Mouse (Mus musculus) spleen, postnatal 10 days (tissue): Measurements from ENCODE around the gene Lpin2.

Experiments used
- DNase-seq, 2 experiments: peaks; one replicate each; pipeline ENCODE4 v3.0.0; 2021 to 2022; ENCODE audit warnings: low spot score in 2 of 2

The Lpin2 gene

DNA sequence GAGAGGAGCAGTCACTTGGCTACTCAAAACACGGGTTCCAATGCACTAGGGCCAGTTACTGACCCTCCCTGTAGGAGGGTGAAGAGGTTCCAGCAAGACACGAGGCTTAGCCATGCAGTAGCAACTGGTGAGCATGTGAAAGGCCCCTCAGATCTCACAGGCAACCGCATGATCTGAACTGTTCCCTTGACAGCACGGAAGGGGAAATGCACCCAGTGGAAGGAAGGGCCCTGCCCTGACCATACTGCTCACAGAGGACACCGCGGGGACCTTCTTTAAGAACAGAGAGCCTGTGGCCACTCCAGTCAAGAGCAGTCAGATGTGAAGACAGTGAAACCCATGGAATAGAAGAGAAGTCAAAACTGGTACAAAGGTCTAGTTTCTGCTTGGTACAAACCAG is 80.8 kb downstream of the Lpin2 start:
- peak in 1 of 2 experiments; percentile 39 for DNase-seq

GRCm38 (mm10) chr17:71264739-71265138 is 82.4 kb downstream of the Lpin2 start:
- DNase-seq = peak in 1 of 2 experiments; percentile 50

- DNase-seq = no peak
Measured at GRCm38 (mm10) chr17:71265336-71266051, 83.1 kb downstream of the Lpin2 start.

GRCm38 (mm10) chr17:71267374-71267773 is 85.0 kb downstream of the Lpin2 start:
- DNase-seq = no peak

DNA sequence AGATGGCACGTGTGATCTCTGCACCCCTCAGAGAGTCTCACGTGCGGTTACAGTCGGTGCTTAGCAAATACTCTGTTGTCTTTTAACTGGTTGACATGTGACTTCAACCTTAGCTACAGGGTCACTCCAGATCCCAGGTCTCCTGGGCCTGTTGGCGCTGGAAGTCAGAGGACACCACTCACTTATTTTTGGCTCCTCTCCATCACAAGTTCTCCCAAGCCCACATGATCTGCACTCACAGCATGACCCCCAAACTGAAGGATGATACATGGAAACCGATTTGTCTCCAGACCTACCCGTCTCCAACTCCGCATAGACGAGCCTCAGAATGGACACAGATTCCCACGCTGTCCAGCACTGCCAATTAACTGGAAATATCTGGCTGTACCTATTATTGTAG is 85.8 kb downstream of the Lpin2 start:
- DNase-seq = no peak

DNA sequence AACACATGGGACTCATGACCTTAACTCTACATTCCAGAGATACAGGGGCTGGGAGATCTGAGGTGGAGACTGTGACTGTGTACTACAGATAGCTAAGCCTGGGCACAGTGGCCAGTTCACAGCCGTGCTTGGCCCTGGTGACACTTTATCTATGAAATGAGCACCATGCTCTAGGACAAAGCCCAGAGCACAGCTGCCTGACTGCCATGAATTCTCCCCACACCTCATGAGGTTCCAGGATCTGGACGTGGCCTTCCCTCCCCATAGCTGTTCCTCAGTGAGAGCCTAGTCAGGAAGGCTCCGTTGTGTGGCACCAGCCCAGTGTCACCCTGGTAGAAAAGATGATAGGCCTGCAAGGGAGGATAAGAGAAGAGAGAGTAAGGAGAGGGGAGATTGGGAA is 86.2 kb downstream of the Lpin2 start:
- DNase-seq = peak in 1 of 2 experiments; percentile 52

DNA sequence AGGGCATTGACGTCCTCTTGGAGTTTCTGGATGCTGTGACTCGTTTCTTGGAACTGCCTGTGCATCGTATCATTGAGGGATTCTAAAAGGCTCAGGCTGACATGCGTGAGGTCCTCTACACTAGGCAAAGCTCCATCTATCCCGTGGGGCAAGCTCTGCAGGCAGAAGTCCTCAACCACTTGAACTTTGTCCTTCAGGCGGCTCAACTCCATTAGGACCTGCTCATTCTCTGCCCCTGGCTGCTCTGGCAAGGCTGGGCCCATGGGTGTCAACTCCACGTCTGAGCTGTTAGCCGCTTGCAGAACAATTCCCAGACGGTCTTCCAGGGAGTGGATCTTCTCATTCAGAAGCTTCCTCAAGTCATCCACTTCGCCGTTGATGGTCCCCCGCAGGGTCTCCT is 91.5 kb downstream of the Lpin2 start:
- no peak for DNase-seq

DNA sequence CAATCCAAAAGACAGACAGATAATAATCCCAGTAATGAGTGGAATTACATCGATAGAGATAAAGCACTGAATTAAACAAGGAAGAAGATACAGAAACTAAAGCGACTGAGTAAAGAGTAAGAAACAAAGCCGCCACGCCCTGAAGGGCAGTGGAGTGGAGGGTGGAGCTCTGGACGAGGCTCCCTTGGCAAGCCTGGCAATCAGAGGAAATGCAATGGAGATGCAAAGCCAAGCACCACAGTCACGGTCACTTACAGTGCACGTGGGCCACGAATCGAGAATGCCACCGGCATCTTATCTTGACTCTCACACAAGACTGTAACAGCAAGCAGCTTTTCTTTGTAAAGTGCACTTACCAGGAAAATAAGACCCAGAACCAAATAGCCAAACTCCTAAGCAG is 94.4 kb downstream of the Lpin2 start:
- DNase-seq = peak in 1 of 2 experiments; percentile 49

GRCm38 (mm10) chr17:71277701-71278491 is 95.5 kb downstream of the Lpin2 start:
- no peak for DNase-seq

- DNase-seq = no peak
Measured at GRCm38 (mm10) chr17:71282716-71283115, 100.4 kb downstream of the Lpin2 start.

- peak in 1 of 2 experiments; percentile 40 for DNase-seq
Measured at GRCm38 (mm10) chr17:71283237-71283636, 100.9 kb downstream of the Lpin2 start.

DNA sequence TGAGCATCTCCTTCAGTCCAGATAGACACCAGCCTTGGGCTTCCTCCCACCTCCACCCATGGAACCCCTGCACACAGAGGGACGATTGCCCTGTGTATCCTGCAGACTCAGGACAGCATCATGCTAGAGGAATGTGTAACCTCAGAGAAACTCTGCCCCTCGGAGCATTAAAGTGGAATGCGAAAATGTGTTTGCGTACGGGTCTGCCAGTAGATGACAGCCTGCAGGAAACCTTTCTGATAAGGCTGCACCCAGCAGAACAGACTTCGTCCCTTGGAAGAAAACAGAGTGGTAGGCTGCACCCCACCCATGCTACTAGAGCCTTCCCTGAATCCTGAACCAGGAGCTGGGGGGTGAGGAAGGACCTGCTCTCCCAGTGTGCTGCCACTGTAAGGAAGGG is 102.5 kb downstream of the Lpin2 start:
- no peak for DNase-seq

DNA sequence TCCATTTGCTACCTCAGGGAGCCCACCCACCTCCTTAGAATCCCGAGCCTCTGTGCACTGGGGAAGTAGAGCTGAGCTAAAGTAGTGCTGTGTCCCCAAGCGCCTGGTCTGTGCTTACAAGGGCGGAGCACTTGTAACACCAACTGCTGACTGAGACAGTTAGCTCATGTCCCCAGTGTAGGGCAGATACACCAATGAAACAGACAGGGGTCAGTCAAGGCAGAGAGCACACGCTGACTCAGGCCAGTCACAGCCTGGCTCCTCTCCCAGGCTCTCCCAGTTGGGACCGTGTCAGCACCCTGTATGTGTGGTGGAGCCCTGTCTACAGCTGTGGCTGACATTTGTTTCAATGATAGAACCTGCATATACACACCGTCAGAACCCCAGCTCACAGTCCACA is 103.6 kb downstream of the Lpin2 start:
- DNase-seq = peak in 1 of 2 experiments; percentile 35

DNA sequence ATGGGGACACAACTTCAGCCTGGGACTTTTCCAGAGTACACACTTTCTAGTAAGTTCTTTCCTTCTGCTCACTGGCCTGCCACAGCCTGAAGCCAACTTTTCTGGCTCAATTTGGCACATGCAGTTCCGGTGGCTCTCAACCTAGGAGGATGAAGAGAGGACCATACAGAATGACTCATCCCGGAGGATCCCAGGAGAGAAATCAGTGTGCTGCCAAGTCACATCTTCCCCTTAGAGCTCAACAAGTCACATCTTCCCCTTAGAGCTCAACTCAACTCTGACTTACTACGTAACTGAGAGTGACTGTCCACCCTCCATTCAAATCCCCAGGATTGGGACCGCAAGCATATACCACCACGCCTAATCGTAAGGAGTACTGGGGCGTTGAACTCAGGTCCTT is 105.2 kb downstream of the Lpin2 start:
- no peak for DNase-seq

GRCm38 (mm10) chr17:71288145-71288758 is 105.9 kb downstream of the Lpin2 start:
- DNase-seq = peak in 1 of 2 experiments; percentile 57

DNA sequence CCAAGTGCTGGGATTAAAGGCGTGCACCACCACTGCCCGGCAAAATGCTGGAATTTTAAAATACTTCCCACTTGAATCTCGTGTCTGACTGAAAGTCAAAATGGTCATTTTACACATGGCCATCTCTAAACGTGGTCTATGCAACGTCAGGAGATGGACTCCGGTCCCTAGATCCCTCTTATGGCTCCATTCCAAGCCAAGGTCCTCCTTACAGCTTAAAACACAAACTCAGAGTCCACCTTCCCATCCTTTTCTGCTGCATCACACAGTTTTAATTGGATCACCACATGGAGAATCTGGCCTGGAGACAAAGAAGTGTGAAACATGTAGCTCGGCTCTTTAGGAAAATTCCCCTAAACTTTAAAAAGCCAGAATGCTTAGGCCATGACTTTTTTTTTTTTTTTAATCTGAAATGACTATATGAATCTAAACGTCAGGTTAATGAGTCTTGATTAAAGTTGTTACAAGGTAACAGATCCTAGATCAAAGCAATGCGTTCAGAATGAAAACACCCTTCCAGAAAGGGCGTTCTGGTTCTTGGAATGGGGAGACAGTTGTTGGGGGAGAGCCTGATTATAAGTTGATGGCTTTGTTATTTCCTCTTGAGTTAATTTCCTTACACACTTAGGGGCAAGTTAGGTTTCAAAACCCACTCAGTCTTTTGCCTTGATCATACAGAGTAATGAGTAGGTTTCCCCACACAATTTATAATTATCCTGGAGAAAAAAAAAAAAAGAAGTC is 106.6 kb downstream of the Lpin2 start:
- DNase-seq = no peak

GRCm38 (mm10) chr17:71289572-71290176 is 107.3 kb downstream of the Lpin2 start:
- DNase-seq = peak in 1 of 2 experiments; percentile 40

DNA sequence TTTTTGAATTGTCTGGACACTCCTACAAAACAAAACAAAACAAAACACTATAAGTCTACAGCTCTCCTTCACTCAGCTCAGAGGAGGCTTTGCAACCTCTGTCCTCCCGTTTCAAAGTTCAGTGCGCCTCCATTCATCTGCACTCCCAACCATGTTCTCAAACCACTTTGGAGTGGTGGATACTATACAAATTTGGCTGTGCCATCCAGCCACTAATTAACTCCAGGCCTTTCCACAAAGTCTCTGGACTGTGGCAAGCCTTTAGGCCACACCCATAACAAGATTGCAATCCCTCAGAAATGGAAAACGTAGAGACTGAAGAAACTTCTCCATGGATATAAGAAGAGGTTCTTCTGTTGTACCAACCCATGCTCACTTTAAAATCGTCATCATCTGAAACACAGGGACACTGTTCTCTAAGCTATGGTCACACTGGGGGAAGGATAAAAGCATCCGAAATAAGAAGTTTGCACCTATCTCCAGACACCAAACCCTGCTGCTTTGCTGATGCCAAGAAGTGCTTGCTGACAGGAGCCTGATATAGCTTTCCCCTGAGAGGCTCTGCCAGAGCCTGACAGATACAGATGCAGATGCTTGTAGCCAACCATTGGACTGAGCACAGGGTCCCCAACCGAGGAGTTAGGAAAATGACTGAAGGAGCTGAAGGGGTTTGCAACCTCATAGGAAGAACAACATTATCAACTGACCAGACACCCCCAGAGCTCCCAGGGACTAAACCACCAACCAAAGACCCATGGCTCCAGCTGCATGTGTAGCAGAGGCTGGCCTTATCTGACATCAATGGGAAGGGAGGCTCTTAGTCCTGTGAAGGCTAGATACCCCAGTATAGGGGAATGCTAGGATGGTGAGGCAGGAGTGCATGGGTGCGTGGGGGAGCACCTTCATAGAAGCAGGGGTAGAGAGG is 108.4 kb downstream of the Lpin2 start:
- peak in 1 of 2 experiments; percentile 62 for DNase-seq

- DNase-seq = no peak
Measured at GRCm38 (mm10) chr17:71291897-71292420, 109.6 kb downstream of the Lpin2 start.

DNA sequence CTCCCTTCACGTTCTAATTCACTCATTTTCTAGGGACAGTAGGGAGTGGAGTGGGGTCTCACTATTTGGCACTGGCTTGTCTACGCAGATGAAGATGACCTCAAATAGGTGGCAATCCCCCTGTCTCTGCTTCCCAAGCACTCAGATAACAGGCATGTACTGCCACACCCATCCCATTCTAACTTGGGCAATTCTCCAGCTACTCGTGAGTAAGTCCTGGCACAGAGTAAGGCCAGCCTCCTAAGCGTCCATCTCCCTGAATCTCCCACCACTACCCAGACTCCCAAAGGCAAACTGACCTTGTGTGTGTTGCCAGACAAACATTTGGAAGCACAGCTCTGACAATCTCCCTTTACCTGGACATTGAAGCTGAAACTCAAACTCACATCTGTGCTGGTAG is 110.5 kb downstream of the Lpin2 start:
- DNase-seq = no peak
